Mouse (Mus musculus) retina, postnatal 7 days (tissue): ENCODE measurements around the gene Tfe3.
"Not testable (repeated sequence)": the region's sequence is repeated elsewhere in the genome, so short reads cannot be mapped to it uniquely, and the experiment has no call there.

Source experiments
- DNase-seq: peaks from one replicate; pipeline ENCODE4 v3.0.0-alpha.2; 2012; ENCODE audit warnings: low read depth, low spot score

Tfe3 gene

DNA sequence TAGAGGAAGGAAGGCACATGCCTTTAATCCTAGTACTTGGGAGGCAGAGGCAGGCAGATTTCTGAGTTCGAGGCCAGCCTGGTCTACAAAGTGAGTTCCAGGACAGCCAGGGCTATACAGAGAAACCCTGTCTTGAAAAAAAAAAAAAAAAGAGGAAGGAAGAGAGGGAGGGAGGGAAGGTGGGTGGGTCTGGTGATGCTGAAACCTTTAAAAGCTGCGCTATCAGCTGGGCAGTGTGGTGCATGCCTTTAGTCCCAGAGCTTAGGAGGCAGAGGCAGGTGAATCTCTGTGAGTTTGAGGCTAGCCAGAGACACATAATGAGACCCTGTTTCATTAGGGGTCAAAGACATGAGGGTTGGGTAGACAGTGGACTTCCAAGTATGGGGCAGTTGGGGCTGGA, 39.8 kb downstream of the Tfe3 start:
- DNase-seq, result not testable (repeated sequence)

DNA sequence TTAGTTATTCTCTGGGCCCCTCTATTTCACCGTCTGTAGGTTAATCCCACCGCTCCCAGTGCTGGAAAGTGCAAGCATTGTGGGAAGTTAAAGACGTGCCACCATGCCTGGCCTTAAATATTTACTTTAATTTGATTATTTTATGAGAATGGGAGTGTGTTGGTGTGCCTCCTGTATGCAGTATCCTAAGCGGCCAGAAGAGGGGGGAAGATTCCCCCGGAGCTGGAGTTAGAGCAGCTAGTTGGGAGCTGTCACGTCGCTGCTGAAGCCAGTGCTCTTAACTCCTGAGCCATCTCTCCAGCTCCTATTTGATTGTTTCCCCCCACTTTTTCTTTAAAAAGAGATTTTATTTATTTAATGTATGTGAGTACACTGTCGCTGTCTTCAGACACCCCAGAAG, 52.7 kb downstream of the Tfe3 start:
- DNase-seq, result not testable (repeated sequence)

DNA sequence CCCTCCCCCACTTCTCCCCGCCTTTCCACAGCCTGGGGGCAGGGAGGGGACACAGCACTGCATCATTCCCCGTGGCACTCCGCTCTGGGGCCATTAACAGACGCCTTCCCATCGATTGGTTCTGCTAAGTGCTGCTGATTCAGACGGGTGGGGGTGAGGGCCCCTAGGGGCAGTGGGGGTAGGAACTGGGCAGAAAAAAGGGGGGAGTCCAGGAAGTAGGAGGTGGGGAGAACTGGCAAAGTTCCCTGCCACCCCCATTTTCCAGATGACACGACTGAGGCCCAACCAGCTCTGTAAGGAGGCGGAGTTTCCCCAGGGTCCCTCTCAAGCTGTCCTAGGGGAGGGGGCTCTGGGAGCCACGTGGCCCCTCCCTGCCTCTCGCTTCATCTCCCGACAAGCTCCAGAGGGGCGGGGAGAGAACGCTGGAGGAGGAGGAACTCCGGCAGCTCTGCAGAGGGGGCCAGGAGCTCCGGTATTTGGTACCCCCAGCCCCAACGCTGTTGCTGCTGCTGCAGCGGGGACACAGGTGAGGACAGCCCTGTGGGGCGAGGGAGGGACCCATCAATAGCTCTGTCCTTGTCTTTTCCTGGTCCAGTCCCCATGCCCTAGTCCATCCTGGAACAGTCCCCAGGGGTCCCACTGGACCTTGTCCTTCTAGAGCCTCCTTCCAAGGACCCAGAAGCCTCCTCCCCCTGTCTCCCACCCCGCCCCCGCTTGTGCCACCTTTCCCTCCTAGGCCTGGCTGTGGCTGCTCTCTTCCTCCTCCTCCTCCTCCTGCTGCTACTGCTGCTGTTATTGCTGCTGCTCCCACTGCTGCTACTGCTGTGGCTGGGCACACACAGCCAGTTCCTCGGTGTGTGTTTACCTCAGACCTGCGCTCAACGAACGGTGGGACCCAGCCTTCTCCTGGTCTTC, 59.8 kb downstream of the Tfe3 start, which contains the start of gene Kcnd1:
Gene Kcnd1, plus strand, starts transcription at position 425 of the 915 bp plus-strand sequence.
- no peak for DNase-seq
